Mouse (Mus musculus): ENCODE data around the gene Aco2. TPM values are rescaled to one million over a fixed set of nuclear protein-coding genes. Genes with fewer than 3 reads are reported as not detected.

The Aco2 gene
- polyA plus RNA-seq, 1 experiment from 2014 or later: 164 TPM

- Histone ChIP-seq H3K4me1 (peaks cover 28% of the 10 kb centered on the region), H3K9ac (no peak overlapping the region), H3K36me3 (no peaks in the 10 kb centered on the region), H3K27me3 (no peaks in the 10 kb centered on the region), H3K9me3 (replicated peaks) (no peaks in the 10 kb centered on the region), H3K4me2 (replicated peaks) (peak overlapping the region; percentile 59), H3K27ac (replicated peaks) (peak overlapping the region; percentile 65; the same call in 1 of the 2 replicates), H3K4me3 (replicated peaks) (peak overlapping the region; percentile 43; the same call in 1 of the 2 replicates)
- WGBS: 79% methylated on average over 10 of the region's 10 CpGs
- ATAC-seq (ENCODE audit: insufficient number of reproducible peaks, low FRiP score, low TSS enrichment, low read depth): no peak
These were observed 36.9 kb upstream of the Aco2 start for GRCm38 (mm10) chr15:81835007-81835880.

- peak; percentile 87 for ATAC-seq (ENCODE audit: insufficient number of reproducible peaks, low FRiP score, low TSS enrichment, low read depth)
These were observed 35.8 kb upstream of the Aco2 start for GRCm38 (mm10) chr15:81836124-81836821.

GRCm38 (mm10) chr15:81836966-81837920, 34.9 kb upstream of the Aco2 start:
- 0 out of 2 replicates have a peak overlapping the region, but pooled peaks have one; percentile 10 for H3K9ac ChIP-seq
- peak overlapping the region; percentile 65 for H3K27ac ChIP-seq (replicated peaks)
- H3K9me3 ChIP-seq (replicated peaks): no peaks in the 10 kb centered on the region
- H3K4me2 ChIP-seq (replicated peaks): peak overlapping the region; percentile 59; the same call in 1 of the 2 replicates
- peak overlapping the region; percentile 43; the same call in 1 of the 2 replicates for H3K4me3 ChIP-seq (replicated peaks)
- no peaks in the 10 kb centered on the region for H3K36me3 ChIP-seq
- H3K27me3 ChIP-seq: no peaks in the 10 kb centered on the region
- WGBS: 55% methylated on average over 7 of the region's 7 CpGs
- H3K4me1 ChIP-seq: peaks cover 24% of the 10 kb centered on the region
- no peak for ATAC-seq (ENCODE audit: insufficient number of reproducible peaks, low FRiP score, low TSS enrichment, low read depth)

More at GRCm38 (mm10) chr15:81836124-81836821, 35.8 kb upstream of the Aco2 start:
- Histone ChIP-seq H3K4me2 (replicated peaks) (peak overlapping the region; percentile 59), H3K36me3 (no peaks in the 10 kb centered on the region), H3K27me3 (no peaks in the 10 kb centered on the region), H3K9ac (peak overlapping the region; percentile 10; the same call in 1 of the 2 replicates), H3K9me3 (replicated peaks) (no peaks in the 10 kb centered on the region), H3K4me1 (peaks cover 26% of the 10 kb centered on the region), H3K4me3 (replicated peaks) (peak overlapping the region; percentile 43), H3K27ac (replicated peaks) (peak overlapping the region; percentile 65)
- 2% methylated on average over 33 of the region's 33 CpGs for WGBS

DNA sequence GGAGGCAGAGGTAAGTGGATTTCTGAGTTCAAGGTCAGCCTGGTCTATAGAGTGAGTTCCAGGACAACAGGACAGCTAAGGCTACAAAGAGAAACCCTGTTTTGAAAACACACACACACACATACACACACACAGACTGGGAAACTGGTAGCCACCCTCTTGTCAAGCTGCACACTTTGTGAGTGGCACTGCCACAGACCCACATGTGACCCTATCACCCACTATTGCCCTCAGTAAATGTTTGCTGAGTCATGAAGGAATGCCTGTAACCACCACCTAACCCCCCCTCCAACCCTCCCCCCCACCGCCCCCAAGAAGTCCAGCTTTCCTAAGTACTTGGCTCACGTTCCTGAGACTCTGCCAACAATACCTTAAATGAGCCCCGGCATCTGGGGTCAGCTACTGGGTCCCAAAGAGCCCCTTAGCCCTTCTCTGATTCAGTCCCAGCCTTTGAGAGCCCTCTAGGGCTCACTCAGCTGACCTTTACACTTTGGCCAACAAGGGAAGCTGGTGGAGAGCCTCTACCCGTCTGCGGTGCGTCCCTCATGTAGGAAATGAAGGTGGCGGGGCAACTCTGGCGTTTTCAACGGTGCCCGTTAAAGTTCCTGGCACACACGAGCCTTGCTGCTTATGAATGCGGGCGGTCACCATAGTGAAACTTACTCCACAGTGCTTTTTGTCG, 33.4 kb upstream of the Aco2 start:
- no peak for ATAC-seq (ENCODE audit: insufficient number of reproducible peaks, low FRiP score, low TSS enrichment, low read depth)
- WGBS: 70% methylated on average over 14 of the region's 14 CpGs

GRCm38 (mm10) chr15:81839634-81840033, 32.5 kb upstream of the Aco2 start:
- H3K4me2 ChIP-seq (replicated peaks): no peak overlapping the region
- peaks cover 24% of the 10 kb centered on the region for H3K4me1 ChIP-seq
- H3K9me3 ChIP-seq (replicated peaks): no peaks in the 10 kb centered on the region
- 64% methylated on average over 5 of the region's 5 CpGs for WGBS
- H3K27me3 ChIP-seq: no peaks in the 10 kb centered on the region
- no peak overlapping the region for H3K27ac ChIP-seq (replicated peaks)
- ATAC-seq (ENCODE audit: insufficient number of reproducible peaks, low FRiP score, low TSS enrichment, low read depth): no peak; the same call in 1 of the 2 replicates
- no peak overlapping the region for H3K9ac ChIP-seq
- H3K36me3 ChIP-seq: no peaks in the 10 kb centered on the region
- no peak overlapping the region for H3K4me3 ChIP-seq (replicated peaks)

More for the DNA sequence above, 33.4 kb upstream of the Aco2 start:
- H3K27ac ChIP-seq (replicated peaks): no peak overlapping the region
- no peaks in the 10 kb centered on the region for H3K36me3 ChIP-seq
- no peaks in the 10 kb centered on the region for H3K27me3 ChIP-seq
- peaks cover 24% of the 10 kb centered on the region for H3K4me1 ChIP-seq
- H3K4me2 ChIP-seq (replicated peaks): no peak overlapping the region
- no peak overlapping the region for H3K9ac ChIP-seq
- H3K9me3 ChIP-seq (replicated peaks): no peaks in the 10 kb centered on the region
- no peak overlapping the region for H3K4me3 ChIP-seq (replicated peaks)

DNA sequence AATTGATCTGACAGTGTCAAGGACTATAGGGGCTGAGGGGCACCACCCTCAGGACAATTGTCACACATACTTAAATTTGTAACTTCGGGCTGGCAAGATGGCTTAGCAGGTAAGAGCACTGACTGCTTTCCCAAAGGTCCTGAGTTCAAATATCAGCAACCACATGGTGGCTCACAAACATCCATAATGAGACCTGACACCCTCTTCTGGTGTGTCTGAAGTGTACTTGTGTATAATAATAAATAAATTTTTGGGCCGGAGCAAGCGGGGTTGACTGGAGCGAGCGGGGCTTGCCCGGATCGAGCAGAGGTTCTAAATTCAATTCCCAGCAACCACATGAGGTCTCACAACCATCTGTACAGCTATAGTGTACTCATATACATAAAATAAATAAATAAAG, 31.8 kb upstream of the Aco2 start:
- Histone ChIP-seq H3K4me2 (replicated peaks) (no peak overlapping the region), H3K27me3 (no peaks in the 10 kb centered on the region), H3K9me3 (replicated peaks) (no peaks in the 10 kb centered on the region), H3K27ac (replicated peaks) (no peak overlapping the region), H3K9ac (no peak overlapping the region), H3K36me3 (no peaks in the 10 kb centered on the region), H3K4me3 (replicated peaks) (no peak overlapping the region), H3K4me1 (peaks cover 25% of the 10 kb centered on the region)
- ATAC-seq (ENCODE audit: insufficient number of reproducible peaks, low FRiP score, low TSS enrichment, low read depth): no peak
- WGBS: 87% methylated on average over 7 of the region's 7 CpGs

- ATAC-seq (ENCODE audit: insufficient number of reproducible peaks, low FRiP score, low TSS enrichment, low read depth): no peak
- peaks cover 9% of the 10 kb centered on the region; the same call in 1 of the 2 replicates for H3K36me3 ChIP-seq
- no peak overlapping the region for H3K4me3 ChIP-seq (replicated peaks)
- WGBS: 86% methylated on average over 7 of the region's 7 CpGs
- no peak overlapping the region for H3K27ac ChIP-seq (replicated peaks)
- no peak overlapping the region for H3K9ac ChIP-seq
- 0 out of 2 replicates have a peak, but pooled peaks cover 13% of the 10 kb centered on the region for H3K4me1 ChIP-seq
- no peaks in the 10 kb centered on the region for H3K9me3 ChIP-seq (replicated peaks)
- no peak overlapping the region for H3K4me2 ChIP-seq (replicated peaks)
- H3K27me3 ChIP-seq: no peaks in the 10 kb centered on the region
These were observed 29.8 kb upstream of the Aco2 start for GRCm38 (mm10) chr15:81842275-81842674.

- H3K9me3 ChIP-seq (replicated peaks): no peaks in the 10 kb centered on the region
- peaks cover 16% of the 10 kb centered on the region for H3K4me1 ChIP-seq
- H3K4me3 ChIP-seq (replicated peaks): no peak overlapping the region
- H3K27me3 ChIP-seq: no peaks in the 10 kb centered on the region
- peaks cover 31% of the 10 kb centered on the region for H3K36me3 ChIP-seq
- no peak for ATAC-seq (ENCODE audit: insufficient number of reproducible peaks, low FRiP score, low TSS enrichment, low read depth)
- 0 out of 2 replicates have a peak overlapping the region, but pooled peaks have one; percentile 44 for H3K27ac ChIP-seq (replicated peaks)
- H3K9ac ChIP-seq: no peak overlapping the region
- 66% methylated on average over 5 of the region's 5 CpGs for WGBS
- H3K4me2 ChIP-seq (replicated peaks): no peak overlapping the region
These were observed 27.0 kb upstream of the Aco2 start for GRCm38 (mm10) chr15:81845033-81845625.

DNA sequence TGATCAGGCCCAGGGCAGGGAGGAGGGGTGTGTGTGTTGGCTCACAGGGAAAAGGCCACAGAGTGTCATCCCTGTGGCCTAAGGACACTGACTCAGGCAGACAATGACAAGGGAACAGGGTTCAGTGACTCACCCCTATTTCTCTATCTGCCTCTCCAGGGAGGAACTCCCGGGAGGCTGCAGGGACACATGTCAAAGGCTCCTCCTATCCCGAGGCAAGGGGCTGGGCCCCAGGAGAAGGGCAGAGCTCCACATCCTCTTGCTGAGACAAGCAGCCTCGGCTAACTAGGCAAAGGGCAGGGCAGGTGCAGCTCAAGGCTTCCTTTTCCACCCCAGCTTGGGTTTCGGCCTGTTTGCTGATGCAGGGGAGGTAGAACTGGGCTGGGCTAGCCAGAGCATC, 26.4 kb upstream of the Aco2 start:
- 0 out of 2 replicates have a peak, but pooled peaks have one; percentile 35 for ATAC-seq (ENCODE audit: insufficient number of reproducible peaks, low FRiP score, low TSS enrichment, low read depth)
- H3K4me3 ChIP-seq (replicated peaks): no peak overlapping the region
- 26% methylated on average over 4 of the region's 4 CpGs for WGBS
- no peaks in the 10 kb centered on the region for H3K9me3 ChIP-seq (replicated peaks)
- no peak overlapping the region for H3K9ac ChIP-seq
- H3K4me1 ChIP-seq: peaks cover 20% of the 10 kb centered on the region
- H3K36me3 ChIP-seq: peaks cover 37% of the 10 kb centered on the region
- no peaks in the 10 kb centered on the region for H3K27me3 ChIP-seq
- H3K4me2 ChIP-seq (replicated peaks): no peak overlapping the region
- 0 out of 2 replicates have a peak overlapping the region, but pooled peaks have one; percentile 44 for H3K27ac ChIP-seq (replicated peaks)

- Histone ChIP-seq H3K36me3 (peaks cover 47% of the 10 kb centered on the region), H3K4me1 (peaks cover 24% of the 10 kb centered on the region), H3K4me2 (replicated peaks) (no peak overlapping the region), H3K27ac (replicated peaks) (no peak overlapping the region; the same call in 1 of the 2 replicates), H3K9ac (no peak overlapping the region), H3K27me3 (no peaks in the 10 kb centered on the region), H3K9me3 (replicated peaks) (no peaks in the 10 kb centered on the region), H3K4me3 (replicated peaks) (no peak overlapping the region)
- WGBS: 90% methylated on average over 9 of the region's 9 CpGs
- ATAC-seq (ENCODE audit: insufficient number of reproducible peaks, low FRiP score, low TSS enrichment, low read depth): no peak
These were observed 25.4 kb upstream of the Aco2 start for GRCm38 (mm10) chr15:81846755-81847154.
